Mouse (Mus musculus) spleen, adult 2 months (tissue): ENCODE measurements around the gene Arid1a.

Experiments
- CTCF ChIP-seq: fragments of 200-500 bp; IDR thresholded peaks from 2 replicates; pipeline ENCODE4 v1.5.1; 2011; ENCODE audit warnings: mild to moderate bottlenecking, inconsistent platforms; ENCODE audit not compliant: insufficient read depth, insufficient read length, insufficient replicate concordance; ENCODE audit errors: extremely low read depth
- POLR2A ChIP-seq: fragments of 200-500 bp; IDR thresholded peaks from 2 replicates; pipeline ENCODE4 v1.6.1; 2011; ENCODE audit warnings: low read depth, low read length, inconsistent platforms

- TF ChIP-seq CTCF, result no peak
- no peak for TF ChIP-seq POLR2A
These were observed 36.8 kb downstream of the Arid1a start for GRCm38 (mm10) chr4:133719791-133720190.
